Mouse (Mus musculus): Measurements from ENCODE around the gene Samd4. TPM values are rescaled to one million over a fixed set of nuclear protein-coding genes. Genes with fewer than 3 reads are reported as not detected.

The Samd4 gene
- polyA plus RNA-seq, 2 experiments from 2014 or later, result 0.07 TPM; not detected in 1

DNA sequence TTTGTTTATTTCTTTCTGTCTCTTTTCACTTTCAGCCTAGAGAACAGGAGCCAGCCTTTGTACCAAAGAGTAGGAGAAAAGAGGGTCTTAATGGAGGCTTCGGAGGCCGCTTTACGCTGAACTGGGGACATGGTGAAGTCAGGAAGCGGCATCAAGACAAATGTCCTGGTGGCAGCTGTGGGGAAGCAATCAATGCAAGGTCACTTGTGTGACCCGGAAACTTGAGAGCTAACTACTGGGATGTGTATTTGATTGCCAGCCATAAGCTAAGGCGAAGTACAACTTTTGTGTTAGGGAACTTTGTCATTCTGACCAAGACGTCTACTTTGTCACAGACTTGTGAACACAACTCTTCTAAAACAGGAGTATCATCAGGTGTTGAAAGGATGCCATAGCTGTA lies 73.5 kb downstream of the Samd4 start:
- ATAC-seq, result no peak

- no peak for ATAC-seq
Measured at GRCm38 (mm10) chr14:46959166-46959721, 76.6 kb downstream of the Samd4 start.

DNA sequence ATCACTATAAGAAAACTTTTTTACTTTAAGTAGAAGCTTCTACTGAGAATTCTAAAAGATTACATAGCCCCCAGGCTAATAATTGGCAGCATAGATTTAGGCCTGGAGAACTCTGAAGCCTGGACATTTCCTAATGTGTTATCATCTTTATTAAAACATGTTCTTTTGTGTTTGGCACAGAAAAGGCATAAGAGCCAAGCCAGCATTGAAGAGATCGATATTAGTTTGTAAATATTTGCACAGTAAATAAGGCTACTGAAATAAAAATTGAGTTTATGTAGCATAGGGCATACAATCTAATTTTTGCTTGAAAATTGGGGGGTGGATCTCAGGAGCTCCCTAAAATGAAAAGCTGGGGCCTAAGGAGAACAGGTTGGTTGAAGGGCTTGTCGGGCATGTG lies 77.2 kb downstream of the Samd4 start:
- ATAC-seq, result no peak

DNA sequence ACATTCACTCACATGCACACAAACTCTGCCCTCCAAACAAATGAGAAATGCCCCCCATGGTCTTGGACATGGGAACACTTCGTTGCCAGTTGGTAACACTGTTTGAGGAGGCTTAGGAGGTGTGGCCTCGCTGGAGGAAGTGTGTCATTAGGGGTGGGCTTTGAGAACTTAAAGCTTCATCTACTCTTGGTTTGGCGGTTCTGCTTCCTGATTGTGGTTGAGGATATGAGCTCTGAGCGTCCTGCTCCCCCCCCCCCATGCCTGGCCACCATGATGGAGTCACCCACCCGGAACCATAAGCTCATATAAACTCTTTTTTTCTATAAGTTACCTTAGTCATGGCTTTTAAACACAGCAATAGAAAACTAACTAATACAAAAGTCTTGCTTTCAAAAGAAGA lies 80.2 kb downstream of the Samd4 start:
- ATAC-seq, result no peak

GRCm38 (mm10) chr14:46964074-46964872 lies 81.6 kb downstream of the Samd4 start:
- no peak for ATAC-seq

- no peak for ATAC-seq
Measured at GRCm38 (mm10) chr14:46966206-46966605, 83.6 kb downstream of the Samd4 start.

DNA sequence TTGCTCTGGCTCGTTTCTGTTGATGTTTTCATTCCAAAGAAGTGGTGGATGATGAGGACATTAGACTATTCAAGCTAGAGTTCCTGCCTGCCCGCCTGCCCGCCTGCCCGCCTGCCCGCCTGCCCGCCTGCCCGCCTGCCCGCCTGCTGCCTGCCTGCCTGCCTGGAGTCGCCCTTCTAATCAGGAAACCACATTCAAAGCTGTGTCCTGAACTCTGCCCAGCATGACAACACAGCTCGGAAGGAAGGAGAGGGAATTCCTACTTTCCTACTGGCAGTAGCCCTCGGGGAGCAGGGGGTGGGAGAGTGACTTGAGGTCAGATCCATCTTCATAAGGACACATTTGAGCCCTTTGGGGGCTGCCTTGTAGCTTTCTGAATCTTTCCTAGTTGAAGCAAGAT lies 85.4 kb downstream of the Samd4 start:
- ATAC-seq, result no peak

GRCm38 (mm10) chr14:46970673-46971072 lies 88.0 kb downstream of the Samd4 start:
- no peak for ATAC-seq

DNA sequence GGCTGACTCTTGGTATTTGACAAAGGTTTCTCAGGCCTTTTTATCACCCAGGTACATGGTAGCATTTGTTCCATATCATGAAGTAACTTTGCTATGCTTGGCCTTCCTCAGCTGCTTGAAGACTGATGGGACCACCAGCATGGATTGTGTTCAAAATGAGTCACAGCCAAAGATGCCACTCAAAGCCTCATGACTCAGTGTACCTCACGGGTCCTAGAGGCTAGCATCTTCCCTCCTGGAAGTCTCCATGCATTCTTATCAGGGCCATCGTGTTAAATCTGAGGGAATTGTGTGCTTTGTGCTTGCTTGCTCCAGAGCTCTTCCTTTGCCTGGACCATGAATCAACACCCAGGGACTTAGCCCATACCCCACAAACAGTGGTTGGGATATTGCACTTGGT lies 89.1 kb downstream of the Samd4 start:
- ATAC-seq, result no peak

GRCm38 (mm10) chr14:46974874-46975273 lies 92.2 kb downstream of the Samd4 start:
- ATAC-seq, result no peak

DNA sequence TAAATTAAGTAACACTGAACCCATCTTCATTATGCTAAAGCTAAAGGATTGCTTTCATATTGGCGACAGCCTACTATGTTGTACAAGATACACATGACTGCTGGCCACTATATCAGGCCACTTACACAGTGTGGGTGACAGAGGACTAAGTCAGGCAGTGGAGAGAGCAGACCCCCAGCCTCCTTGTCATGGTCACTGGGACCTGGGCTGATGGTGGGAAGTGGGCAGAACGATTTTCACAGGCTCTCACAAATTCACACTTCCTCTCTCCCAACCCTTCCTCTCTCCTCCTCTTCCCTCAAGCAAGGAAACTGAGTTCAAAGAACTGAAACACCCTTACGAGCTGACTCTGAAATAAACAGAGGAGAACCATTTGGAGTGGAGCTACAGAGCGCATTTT lies 93.3 kb downstream of the Samd4 start:
- ATAC-seq, result no peak

DNA sequence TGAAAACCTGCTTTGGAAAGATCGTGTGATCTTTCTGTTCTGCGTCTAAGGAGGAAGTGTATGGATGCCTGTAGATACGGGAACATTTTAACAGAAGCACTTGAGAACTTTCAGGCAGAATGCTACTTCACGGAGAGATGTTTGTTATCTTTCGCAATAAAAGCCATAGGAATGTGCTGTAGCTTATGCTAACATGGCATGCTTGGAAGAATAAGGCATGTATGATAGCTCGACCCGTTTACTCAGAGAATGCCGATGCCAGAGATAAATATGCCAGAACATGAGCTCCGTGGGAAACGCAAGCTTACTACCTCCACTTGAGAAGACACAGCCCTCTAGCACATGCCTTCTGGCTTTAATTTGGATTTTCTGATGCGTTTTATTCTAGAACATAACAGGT lies 94.1 kb downstream of the Samd4 start:
- no peak for ATAC-seq

- no peak for ATAC-seq
Measured at GRCm38 (mm10) chr14:46977660-46978059, 95.0 kb downstream of the Samd4 start.

DNA sequence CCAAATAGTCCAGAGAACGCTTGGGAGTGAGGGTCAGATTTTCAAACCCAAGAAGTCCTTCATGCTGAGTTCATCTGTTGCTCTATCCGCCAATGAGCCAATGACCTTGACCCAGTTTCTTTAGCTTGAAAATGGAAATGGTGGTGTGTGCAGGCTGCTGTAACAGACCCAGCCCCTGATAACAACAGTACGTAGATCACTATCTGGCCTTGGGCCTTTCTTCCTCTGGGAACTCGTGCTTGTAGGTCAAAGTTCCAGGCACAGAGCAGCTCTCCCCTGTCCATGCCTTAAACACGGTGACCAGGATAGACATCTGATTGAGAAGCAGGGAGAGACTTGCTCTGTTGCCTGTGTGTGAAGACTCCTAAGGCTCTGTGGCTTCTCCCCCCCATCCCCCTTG lies 96.5 kb downstream of the Samd4 start:
- no peak for ATAC-seq

- ATAC-seq, result no peak
Measured at GRCm38 (mm10) chr14:46980736-46981438, 98.2 kb downstream of the Samd4 start.

- ATAC-seq, result no peak
Measured at GRCm38 (mm10) chr14:46982106-46982505, 99.5 kb downstream of the Samd4 start.

DNA sequence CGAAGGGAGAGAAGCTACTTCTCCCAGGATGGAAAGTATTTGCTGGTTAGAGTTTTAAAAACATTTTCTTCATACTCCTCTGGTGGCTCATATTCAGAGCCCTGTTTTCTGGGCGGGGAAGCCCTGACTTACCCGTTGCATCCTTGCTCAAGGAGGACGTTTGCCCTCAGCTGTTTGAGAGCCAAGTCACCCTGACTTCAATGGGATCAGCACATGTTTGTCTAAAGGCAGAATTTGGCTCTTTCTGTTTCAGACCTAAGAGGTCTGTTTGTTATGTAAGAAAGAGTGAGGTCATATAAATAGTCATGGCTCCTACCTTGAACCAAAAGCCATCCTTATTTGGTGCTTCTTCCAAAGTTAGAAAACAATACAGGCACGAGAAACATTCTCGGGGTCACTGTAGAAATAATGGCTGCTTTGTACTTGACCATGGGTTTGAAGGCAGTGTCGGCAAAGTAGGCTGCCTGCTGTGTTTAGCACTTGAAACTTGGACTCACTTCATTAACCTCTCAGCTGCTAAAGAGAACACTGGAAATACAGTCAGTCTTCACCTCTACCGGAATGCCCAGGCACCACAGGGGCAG lies 102.0 kb downstream of the Samd4 start:
- no peak for ATAC-seq

DNA sequence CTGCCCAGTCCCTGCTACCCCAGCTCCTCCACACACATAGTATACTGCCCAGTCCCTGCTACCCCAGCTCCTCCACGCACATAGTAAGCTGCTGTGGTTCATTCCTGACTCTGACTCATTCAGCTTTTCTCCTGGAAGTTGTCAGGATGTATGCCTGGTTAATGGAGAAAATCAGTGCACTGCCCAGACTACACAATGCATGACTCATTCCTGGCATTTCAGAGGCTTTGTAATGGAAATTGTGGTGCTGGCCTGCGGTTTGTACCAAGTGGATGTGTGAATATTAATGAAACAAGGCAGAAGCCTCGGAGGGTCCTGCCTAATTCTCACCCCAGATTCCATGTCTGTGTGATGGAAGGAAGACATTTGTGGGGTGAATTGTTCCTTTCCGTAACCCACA lies 107.0 kb downstream of the Samd4 start:
- no peak for ATAC-seq

DNA sequence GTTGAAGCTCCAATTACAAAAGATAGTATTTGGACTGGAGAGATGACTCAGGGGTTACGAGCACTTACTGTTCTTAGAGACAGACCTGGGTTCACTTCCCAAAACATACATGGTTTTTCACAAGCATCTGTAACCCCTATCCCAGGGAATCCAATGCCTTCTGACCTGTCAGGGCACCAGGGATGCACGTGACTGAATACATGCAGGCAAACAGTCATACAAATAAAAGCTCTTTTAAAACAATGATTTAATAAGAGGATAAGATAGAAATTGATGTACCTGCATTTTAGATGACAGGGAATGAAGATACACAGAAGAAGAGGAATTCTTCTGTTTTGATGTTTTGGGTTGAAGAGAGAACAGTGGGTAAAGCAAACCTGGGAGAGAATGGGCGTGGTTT lies 107.8 kb downstream of the Samd4 start:
- no peak for ATAC-seq

GRCm38 (mm10) chr14:46994704-46995103 lies 112.0 kb downstream of the Samd4 start:
- no peak for ATAC-seq

DNA sequence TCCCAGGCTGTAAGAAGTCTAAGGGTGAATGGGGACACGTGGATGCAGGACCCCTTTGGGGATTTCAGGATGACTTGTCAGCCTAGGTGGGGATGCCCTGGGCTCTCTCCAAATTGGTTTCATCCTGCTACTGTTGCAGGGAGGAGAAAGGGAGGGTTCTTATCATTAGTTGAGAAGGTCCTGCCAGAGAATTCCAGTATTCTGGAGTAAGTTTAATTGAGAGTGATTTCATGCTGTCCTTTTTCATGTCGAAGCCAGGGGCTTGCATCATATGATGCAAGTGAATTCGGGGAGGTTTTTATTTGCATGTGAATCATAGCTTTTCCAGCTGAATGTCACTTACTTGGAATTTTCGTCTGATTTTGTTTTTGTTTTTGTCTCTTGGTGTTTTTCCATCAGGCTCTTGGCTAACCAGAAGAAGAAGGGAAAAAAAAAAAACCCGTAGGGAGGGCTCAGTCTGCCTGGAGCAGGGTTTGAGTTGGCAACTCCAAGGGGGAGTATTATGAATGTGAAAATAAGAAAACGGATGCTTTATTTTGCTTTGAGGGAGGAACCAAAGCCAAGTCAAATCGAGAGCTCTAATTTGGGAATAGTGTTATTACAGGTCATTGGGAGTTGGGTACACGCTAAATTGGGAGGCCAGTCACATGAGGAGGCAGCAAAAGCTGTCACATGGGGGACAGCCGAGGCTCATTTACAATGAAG lies 116.8 kb downstream of the Samd4 start:
- ATAC-seq, result no peak

GRCm38 (mm10) chr14:47000096-47000736 lies 117.6 kb downstream of the Samd4 start:
- ATAC-seq, result no peak
